Mouse (Mus musculus): Measurements from ENCODE around the gene Ddx46.
"Not testable (repeated sequence)": the region's sequence is repeated elsewhere in the genome, so short reads cannot be mapped to it uniquely, and the experiment has no call there.

The Ddx46 gene

DNA sequence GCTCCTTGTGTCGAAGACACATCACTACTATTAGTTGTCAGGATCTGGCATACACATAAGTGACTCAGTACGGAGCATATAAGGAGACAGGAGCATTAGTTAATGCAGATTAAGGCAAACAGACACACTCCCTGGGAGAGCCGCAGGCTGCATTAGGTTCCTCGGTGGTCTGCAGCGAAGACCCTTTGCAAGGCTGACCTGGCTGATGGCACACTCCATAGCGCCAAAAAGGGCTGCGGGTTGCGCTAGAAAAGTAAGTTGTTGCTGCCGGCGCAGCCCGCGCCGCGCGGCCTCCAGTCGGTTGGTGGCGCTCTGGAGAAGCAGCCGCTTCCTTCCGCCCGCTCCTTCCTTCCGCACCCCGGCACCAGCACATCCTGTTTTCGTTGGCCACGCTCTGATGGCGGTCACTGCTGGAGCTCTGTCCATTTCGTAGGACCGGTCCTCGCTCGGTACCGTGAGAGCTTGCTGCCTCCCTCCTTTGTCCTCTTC, at the start of gene Ddx46:
Gene Ddx46, plus strand, starts transcription at position 389 of the 489 bp plus-strand sequence.
- DNase-seq (ENCODE audit: low read depth, low spot score): peak; percentile 91

DNA sequence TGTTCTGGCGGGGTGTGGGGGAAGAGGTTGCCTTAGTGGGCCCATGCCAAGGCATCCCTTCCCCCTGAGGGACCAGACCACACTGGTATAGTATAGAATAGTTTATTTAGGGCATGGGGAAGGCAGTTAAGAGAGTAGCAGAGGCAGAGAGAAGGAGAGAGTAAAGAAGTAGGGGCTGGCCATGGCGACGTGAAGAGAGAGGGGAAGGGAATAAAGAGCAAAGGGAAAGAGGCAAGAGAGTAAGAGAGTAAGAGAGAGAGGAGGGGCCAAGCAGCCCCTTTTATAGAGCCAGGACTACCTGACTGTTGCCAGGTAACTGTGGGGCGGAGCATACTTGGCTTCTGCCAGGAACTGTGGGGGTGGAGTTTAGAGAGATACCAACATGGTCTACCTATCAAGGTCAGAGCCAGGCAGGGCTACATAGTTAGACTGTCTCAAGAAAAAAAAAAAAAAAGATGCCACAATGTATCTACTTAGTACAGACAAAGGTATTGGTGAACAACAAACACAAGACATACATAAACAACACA, 42.8 kb upstream of the Ddx46 start:
- no peak for DNase-seq (ENCODE audit: low read depth, low spot score)

DNA sequence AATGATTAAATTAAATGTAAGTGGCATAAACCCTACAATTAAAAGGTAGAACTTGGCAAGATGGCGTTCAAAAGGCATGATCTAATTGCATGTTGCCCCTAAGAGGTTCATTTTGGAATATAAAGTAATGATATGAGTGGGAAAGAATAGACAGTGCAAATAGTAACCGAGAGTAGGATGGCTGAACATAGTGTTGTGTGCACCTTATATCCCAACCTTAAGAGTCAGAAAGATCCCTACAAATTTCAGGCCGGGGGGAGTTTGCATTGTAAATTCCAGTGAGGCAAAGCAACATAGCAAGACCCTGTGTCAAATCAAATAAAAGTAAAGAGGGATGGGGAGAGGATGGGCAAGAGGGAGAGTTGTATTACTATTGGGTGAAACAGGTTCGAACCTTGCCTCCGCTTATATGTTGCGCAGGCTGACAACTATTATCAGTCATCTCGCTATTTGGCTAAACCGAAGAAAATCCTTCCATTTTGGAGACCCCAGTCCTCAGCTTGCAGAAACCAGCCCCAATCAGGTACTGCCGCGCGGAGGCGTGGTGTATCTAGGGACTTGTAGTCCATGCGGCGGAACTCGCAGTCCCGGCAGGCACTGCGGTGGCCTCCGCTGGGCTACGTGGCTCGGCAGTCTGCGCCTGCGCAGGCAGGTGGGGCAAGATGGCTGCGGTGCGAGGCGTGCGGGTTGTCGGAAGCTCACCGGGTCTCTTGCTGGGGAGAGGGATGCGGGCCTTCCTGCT, 42.1 kb upstream of the Ddx46 start:
- DNase-seq (ENCODE audit: low read depth, low spot score): peak; percentile 97

DNA sequence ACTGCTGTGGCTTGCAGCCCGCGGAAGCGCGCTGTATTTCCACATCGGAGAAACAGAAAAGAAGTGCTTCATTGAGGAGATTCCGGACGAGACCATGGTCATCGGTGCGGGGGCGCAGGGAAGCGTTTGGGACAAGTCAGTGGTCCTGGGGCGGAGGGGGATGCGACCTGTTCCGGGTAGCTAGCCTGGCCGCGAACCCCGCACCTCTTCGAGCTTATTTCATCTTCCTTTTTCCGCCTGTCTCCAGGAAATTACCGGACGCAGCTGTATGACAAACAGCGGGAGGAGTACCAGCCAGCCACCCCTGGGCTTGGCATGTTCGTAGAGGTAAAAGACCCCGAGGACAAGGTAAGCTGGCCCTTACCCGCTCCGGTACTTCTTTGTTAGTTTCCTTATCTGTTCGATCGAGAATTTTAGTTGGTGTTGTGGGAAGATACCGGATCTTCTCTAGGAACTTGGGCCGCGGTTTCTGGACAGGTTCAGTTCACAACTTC, 41.5 kb upstream of the Ddx46 start:
- DNase-seq (ENCODE audit: low read depth, low spot score): no peak

DNA sequence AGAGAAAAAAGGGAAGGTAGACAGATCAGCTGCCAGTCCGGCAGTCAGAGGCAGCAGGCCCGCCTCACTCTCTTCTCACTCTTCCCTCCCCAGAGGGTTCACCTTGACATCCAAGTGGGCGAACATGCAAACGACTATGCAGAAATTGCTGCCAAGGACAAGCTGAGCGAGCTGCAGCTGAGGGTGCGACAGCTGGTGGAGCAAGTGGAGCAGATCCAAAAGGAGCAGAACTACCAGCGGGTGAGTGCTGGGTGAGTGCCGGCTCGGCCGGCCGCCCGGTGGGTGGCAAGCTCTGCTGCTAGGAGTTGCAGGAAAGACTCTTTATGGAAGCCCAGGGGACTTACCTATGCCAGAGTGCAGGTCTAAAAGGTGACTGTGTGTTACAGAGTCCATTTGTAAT, 39.5 kb upstream of the Ddx46 start:
- no peak for DNase-seq (ENCODE audit: low read depth, low spot score)

DNA sequence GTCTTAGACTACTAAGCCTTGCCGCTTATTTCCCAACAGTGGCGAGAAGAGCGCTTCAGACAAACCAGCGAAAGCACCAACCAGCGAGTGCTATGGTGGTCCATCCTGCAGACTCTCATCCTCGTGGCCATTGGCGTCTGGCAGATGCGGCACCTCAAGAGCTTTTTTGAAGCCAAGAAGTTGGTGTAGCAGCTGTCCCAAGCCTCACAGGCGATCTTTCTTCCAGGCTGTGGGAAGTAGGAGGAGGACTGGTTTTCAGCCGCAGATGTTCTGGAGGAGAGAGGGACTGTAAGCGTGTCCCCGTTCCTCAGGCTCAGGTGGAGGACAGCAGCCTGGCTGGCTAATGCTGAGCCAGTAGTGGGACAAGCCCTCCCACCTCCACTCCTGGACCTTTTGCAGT, 38.0 kb upstream of the Ddx46 start:
- no peak for DNase-seq (ENCODE audit: low read depth, low spot score)

DNA sequence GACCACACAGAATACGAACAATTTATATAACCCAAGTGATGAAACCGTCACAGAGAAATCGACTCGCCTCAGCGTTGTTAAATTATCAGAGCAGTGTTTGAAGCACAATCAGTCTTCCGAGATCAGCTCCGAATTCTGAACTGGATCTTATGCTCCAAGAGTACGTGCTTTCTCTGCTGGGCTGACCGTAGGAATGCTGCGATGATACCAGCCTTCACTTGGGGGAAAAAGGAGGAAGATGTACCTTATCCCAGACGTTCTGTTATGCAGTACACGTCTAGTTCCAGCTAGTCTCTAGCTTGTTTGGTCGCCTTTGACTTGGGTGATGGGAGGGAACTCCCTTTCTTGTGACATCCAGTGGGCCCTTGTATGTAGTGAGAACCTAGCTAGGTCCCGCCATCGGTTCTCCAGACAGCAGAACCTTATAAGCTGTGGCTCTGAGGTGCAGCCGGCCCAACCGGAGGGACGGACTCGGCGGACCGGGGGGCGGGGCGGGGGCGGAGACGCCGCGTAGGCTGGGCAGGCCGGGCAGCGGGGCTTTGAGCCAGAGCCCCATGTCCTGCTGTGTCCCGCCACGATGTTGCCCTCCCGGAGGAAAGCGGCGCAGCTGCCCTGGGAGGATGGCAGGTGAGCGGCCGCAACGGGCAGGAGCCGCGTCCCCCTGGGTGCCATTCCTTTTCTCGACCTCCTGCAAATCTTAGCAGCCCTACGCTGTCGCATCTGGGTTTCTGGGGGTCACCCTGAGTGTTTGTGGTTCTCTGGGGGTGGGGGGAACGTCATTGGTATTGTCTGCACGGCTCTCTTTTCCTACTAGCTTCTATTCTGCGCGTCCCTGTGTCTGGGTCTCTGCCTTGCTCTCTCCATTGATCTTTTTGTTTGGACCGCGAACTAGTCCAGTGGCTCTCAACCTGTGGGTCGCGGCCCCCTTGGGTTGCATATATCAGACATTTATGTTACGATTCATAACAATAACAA, 35.0 kb upstream of the Ddx46 start, which contains the start of gene B4galt7:
Gene B4galt7, plus strand, starts transcription at position 331 of the 975 bp plus-strand sequence.
- DNase-seq (ENCODE audit: low read depth, low spot score): peak; percentile 43

DNA sequence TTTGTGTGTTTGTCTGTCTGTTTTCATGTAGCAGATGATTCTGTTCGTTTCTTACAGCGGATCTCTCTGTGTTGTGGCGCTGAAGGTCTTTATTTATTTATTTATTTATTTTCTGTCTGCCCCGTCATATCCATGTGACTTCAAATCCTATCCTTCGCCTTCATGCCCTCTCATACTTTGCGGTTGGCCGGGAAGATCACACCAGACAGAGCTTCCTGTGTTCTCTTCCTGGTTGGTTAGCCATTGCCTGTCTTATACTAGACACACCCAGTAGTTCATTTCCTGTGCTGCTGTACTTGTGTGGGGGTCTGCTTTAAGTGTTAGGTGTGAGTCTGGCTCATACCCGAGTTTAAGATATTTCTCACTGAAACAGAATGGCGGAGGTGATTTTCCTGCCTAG, 34.2 kb upstream of the Ddx46 start:
- no peak for DNase-seq (ENCODE audit: low read depth, low spot score)

DNA sequence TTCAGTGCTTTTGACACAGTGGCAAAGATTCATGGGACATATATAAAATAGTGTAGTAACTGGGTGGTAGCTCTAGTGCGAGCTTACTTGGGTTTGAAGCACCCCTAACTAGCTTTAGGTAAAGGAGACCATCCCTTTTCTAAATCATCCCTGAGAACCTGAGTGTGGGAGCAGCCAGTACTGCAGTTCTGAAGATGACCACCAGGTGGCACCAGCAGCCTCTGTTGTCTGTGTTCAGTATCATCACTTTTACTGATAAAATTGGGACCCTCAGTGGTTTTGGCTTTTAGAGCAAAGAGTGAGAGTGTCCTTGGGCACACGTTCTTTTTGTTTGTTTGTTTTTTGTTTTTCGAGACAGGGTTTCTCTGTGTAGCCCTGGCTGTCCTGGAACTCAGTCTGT, 33.2 kb upstream of the Ddx46 start:
- peak; percentile 76 for DNase-seq (ENCODE audit: low read depth, low spot score)

DNA sequence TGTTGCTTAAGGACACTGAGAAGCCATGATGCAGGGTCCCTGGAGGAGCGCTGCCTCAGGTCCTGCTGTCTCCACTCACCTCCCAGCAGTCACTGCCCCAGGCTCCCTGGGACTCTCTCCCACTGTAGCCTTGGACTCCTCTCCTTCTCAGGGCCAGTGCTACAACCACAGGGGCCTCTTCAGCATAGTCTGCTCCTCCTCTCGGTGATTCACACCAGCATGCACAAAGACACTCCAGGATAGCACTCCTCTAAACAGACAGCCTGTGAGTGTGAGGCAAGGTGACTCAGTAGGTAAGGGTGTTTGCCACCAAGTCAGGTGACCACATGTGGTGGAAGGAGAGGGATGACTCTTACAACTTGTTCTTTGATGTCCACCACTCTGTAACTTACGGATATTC, 30.2 kb upstream of the Ddx46 start:
- no peak for DNase-seq (ENCODE audit: low read depth, low spot score)

DNA sequence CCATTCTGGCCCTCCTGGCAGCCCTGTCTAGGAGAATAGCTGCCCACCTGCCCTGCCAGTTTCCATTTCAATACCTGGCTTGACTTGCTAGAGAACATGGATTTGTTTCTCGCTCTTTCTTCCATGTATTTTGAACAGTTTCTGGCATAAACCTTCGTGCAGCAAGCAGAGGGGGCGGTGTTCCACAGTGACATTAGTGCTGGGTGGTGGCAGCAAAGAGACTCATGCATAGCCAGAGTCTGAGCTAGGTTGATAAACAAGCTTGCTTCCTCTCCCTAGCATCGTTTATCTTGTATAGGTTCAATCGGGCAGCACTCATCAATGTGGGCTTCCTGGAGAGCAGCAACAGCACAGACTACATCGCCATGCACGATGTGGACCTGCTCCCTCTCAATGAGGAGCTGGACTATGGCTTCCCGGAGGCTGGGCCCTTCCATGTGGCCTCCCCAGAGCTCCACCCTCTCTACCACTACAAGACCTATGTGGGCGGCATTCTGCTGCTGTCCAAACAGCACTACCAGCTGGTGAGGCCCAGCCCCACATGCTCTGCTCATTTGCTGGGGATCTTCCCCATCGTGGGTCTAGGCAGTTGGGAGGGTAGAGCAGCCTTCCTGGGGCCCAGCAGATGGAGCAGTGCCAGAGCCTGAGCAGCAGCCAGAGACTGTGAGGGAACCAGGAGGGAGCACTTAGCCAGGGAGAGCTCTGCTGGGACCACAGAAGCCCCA, 27.8 kb upstream of the Ddx46 start:
- DNase-seq (ENCODE audit: low read depth, low spot score): no peak

DNA sequence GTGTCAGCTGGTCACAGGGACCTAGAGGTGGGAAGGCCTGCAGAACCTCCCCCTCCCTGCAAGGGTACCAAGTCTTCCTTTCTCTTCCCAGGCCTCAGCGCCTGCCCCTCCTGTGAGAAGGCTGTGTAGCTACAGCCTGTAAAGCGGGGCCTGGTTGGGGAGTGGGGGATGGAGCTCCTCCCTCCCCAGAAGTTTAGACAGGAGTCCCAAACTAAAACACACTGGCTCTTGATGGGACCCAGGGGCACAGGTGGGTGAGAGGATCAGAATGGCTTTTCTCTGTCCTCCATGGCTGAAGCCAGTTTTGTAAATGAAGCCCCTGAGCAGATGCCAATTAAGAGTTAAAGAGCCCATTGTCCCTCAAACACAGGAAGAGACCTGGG, 27.2 kb upstream of the Ddx46 start:
- no peak for DNase-seq (ENCODE audit: low read depth, low spot score)

DNA sequence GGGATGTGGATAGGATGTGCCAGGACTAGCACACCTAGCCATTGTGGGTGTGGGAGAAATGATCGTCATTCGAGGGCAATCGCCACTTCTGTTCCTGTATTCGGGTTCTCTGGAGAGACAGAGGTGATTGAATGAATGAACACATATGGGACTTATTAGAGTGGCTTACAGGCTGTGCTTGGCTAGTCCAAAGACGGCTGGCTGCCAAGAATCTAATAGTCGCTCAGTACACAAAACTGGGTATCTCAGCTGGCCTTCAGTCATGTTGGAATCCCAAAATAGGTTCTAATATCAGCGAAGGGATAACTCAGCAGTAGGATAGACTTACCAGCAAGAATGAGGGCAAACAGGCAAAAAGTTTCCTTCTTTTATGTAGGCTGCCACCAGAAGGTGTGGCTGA, 22.8 kb upstream of the Ddx46 start:
- DNase-seq (ENCODE audit: low read depth, low spot score): no peak

DNA sequence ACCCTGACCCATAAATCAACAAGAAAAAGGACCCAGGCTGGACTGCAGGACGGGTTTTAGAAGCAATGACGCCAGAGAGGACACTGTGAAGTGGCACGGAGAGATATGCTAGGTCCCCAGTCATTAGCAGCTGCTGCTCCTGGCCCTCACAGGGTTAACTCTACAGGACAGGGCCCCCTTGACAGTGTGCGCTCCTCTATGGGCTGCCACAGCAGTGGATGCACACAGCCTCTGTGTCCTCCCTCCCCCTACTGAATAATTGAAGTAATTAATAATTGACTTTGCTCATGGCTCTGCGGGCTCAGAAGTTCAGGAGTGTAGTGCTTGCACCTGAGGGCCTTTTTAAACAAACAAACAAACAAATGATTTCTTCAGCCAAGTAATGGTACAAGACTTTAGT, 21.4 kb upstream of the Ddx46 start:
- no peak for DNase-seq (ENCODE audit: low read depth, low spot score)

DNA sequence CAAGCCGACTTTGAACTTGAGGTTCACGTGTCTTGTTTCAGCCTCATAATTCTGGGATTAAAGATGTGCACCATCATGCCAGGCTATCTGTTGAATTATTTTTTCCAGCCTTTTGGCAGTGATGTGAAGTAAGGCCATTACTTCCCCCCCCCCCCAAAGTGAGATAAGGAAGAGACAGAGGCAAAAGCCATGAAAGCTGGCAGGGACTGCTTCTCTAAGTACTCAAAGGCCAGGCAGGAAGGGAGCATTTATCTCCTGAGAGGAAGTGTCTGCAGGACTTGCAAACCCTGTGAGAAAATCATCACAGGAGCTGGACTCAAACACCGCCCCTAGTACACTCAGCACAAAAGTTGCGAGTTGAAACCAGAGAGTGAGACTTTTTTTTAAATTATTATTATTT, 15.5 kb upstream of the Ddx46 start:
- no peak for DNase-seq (ENCODE audit: low read depth, low spot score)

DNA sequence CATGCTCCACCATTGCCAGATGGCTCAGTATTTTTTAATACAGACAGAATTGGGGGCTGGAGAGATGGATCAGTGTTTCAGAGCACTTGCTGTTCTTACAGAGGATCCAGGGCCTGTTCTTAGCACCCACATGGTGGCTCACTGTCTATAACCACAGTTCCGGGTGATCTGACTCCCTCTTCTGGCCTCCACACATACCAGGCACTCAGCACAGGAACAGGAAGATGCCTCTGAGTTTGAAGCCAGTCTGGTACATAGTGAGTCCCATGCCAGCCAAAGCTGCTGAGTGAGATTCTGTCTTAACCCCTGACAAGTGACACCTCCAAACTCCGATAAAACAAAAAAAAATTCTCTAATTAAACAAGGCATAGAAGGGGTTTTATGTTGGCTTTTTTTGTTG, 14.6 kb upstream of the Ddx46 start:
- DNase-seq (ENCODE audit: low read depth, low spot score): no peak

DNA sequence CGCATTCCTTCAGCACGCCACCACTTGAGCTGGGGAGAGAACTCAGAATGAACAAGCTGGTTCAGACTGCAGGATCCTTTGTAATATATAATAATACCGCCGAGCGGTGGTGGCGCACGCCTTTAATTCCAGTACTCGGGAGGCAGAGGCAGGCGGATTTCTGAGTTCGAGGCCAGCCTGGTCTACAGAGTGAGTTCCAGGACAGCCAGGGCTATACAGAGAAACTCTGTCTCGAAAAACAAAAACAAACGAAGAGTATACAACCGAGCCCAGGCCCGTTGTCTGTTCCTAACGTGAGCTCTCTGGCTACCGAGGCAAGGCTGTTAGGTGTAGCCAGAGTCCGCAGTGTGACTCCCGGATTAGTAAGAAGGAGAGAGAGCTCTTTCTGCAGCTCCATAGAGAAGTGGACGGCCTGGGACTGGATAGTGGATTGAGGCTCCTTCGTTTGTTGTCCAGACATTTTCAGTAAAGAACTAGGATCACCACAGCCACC, 12.6 kb upstream of the Ddx46 start:
- DNase-seq (ENCODE audit: low read depth, low spot score): not testable (repeated sequence)

DNA sequence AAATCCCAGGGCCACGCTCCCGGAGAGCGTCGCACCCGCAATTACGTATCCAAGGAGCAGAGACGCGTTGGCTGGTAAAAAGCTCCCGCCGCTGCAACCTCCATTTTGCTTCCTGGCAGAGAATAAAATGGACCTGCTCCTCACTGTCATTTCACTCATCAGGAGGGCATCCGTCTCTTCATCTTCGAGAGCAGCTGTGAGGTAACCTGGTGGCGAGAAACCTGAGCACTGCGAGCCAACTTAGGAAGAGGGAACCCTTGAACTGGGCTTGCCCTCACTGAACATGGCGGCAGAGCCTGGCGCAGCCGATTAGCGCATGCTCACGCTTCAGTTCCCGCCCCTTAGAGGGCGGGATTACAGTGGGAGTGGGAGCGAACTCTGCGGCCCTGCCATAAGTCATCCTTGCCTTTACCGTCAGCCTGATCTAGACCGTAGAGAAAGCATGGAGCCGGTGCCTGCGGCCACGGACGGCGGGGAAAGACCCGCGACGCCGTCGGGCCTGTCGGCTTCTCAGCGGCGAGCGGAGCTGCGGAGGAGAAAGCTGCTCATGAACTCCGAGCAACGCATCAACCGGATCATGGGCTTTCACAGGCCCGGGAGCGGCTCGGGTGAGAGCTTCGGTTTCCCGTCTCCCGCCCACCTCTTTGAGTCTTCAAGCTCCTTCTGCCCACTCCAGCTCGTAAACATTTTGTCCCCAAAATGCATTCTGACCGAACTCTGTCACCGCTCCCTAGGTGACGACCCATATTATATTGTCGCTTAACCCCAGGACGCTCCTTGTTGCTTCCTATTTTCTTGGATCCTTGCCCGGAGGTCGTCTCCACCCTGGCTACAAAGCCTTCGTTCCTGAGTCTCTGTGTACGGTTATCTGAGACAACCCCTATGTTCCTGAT, 11.9 kb upstream of the Ddx46 start, which contains the start of gene Caml:
Gene Caml, plus strand, starts transcription at position 357 of the 893 bp plus-strand sequence.
- DNase-seq (ENCODE audit: low read depth, low spot score): peak; percentile 92

DNA sequence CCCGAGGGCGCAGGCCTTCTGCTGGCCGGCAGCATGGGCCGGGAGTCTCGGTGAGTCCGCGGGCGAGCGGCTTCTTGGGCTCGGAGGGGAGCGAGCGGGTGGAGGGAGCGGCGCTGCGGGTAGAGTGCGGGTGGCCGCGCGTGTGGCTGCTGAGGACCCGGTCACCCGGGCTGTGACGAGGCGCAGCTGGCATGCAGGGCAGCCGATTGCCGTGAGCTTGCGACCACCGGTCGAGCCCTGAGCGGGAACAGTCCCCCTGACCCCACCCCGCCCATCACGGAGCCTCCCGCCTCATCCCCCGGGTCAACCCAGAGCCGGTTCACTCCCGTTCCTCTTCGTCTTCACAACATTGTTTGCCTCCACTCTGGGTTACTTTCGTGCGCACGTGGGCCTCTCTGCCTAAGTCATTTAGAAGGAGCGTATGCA, 332 bp downstream of the Ddx46 start:
- no peak for DNase-seq (ENCODE audit: low read depth, low spot score)
